Mouse (Mus musculus): ENCODE results near the gene Mog. TPM values are rescaled to one million over a fixed set of nuclear protein-coding genes. Genes with fewer than 3 reads are reported as not detected.
A peak's percentile ranks its signal among the peaks of the same experiment; 100 is the strongest.

The Mog gene
- polyA plus RNA-seq, 1 experiment from 2014 or later: 0.13 TPM

- no peak overlapping the region for H3K9ac ChIP-seq
- no peak for TF ChIP-seq CTCF (IDR thresholded peaks at IDR 0.05; ENCODE audit: low read depth)
- H3K36me3 ChIP-seq (ENCODE audit: insufficient read depth): no peaks in the 10 kb centered on the region
- ATAC-seq (ENCODE audit: insufficient read depth) (0 out of 2 replicates have a peak, but pooled peaks have one; percentile 35), DNase-seq (no peak)
- no peak overlapping the region for H3K4me3 ChIP-seq (ENCODE audit: low read depth, low read length)
- peak overlapping the region; percentile 44 for H3K4me2 ChIP-seq
- no peaks in the 10 kb centered on the region for H3K9me3 ChIP-seq (ENCODE audit: low read depth, low read length)
- no peak overlapping the region for H3K27ac ChIP-seq (ENCODE audit: low read depth)
- 9% methylated on average over 24 of the region's 24 CpGs for WGBS
- no peaks in the 10 kb centered on the region for H3K4me1 ChIP-seq (ENCODE audit: insufficient read depth)
- H3K27me3 ChIP-seq (ENCODE audit: insufficient read depth, low read length): peaks cover 13% of the 10 kb centered on the region; the same call in 1 of the 2 replicates
Measured at GRCm38 (mm10) chr17:36988475-36988874, 34.7 kb downstream of the Mog start.

GRCm38 (mm10) chr17:36982253-36983155 lies 40.7 kb downstream of the Mog start:
- DNase-seq (peak; percentile 30), ATAC-seq (ENCODE audit: insufficient read depth) (peak; percentile 40; the same call in 1 of the 2 replicates)
- no peak overlapping the region for H3K27ac ChIP-seq (ENCODE audit: low read depth)
- no peak overlapping the region for H3K4me2 ChIP-seq
- H3K4me3 ChIP-seq (ENCODE audit: low read depth, low read length): no peak overlapping the region
- TF ChIP-seq CTCF (IDR thresholded peaks at IDR 0.05; ENCODE audit: low read depth): no peak
- H3K9me3 ChIP-seq (ENCODE audit: low read depth, low read length): no peaks in the 10 kb centered on the region
- no peak overlapping the region for H3K9ac ChIP-seq
- H3K27me3 ChIP-seq (ENCODE audit: insufficient read depth, low read length): 0 out of 2 replicates have a peak, but pooled peaks cover 4% of the 10 kb centered on the region
- no peaks in the 10 kb centered on the region for H3K36me3 ChIP-seq (ENCODE audit: insufficient read depth)
- WGBS: 28% methylated on average over 5 of the region's 5 CpGs
- 0 out of 2 replicates have a peak, but pooled peaks cover 8% of the 10 kb centered on the region for H3K4me1 ChIP-seq (ENCODE audit: insufficient read depth)

- Histone ChIP-seq H3K27ac (ENCODE audit: low read depth) (no peak overlapping the region), H3K27me3 (ENCODE audit: insufficient read depth, low read length) (0 out of 2 replicates have a peak, but pooled peaks cover 4% of the 10 kb centered on the region), H3K9me3 (ENCODE audit: low read depth, low read length) (no peaks in the 10 kb centered on the region), H3K4me2 (peak overlapping the region; percentile 50), H3K4me1 (ENCODE audit: insufficient read depth) (0 out of 2 replicates have a peak, but pooled peaks cover 8% of the 10 kb centered on the region), H3K36me3 (ENCODE audit: insufficient read depth) (no peaks in the 10 kb centered on the region), H3K9ac (no peak overlapping the region), H3K4me3 (ENCODE audit: low read depth, low read length) (no peak overlapping the region)
- DNase-seq (no peak), ATAC-seq (ENCODE audit: insufficient read depth) (no peak)
- no peak for TF ChIP-seq CTCF (IDR thresholded peaks at IDR 0.05; ENCODE audit: low read depth)
- 7% methylated on average over 4 of the region's 4 CpGs for WGBS
Measured at GRCm38 (mm10) chr17:36981845-36982244, 41.4 kb downstream of the Mog start.

GRCm38 (mm10) chr17:36981221-36981813 lies 41.9 kb downstream of the Mog start, which contains the start of gene 2410137M14Rik:
TSS of gene 2410137M14Rik (minus strand) at chr17:36981237.
- no peak within 1 kb of the TSS for H3K27ac ChIP-seq (ENCODE audit: low read depth)
- H3K27me3 ChIP-seq (ENCODE audit: insufficient read depth, low read length): 0 out of 2 replicates have a peak, but pooled peaks cover 4% of the 10 kb centered on the region
- no peaks in the 10 kb centered on the region for H3K9me3 ChIP-seq (ENCODE audit: low read depth, low read length)
- 0 out of 2 replicates have a peak, but pooled peaks cover 8% of the 10 kb centered on the region for H3K4me1 ChIP-seq (ENCODE audit: insufficient read depth)
- no peak within 1 kb of the TSS; the same call in 1 of the 2 replicates for H3K4me3 ChIP-seq (ENCODE audit: low read depth, low read length)
- ATAC-seq (ENCODE audit: insufficient read depth) (peak; percentile 41; the same call in 1 of the 2 replicates), DNase-seq (no peak)
- H3K36me3 ChIP-seq (ENCODE audit: insufficient read depth): no peaks in the 10 kb centered on the region
- 8% methylated on average over 18 of the region's 18 CpGs for WGBS
- peak within 1 kb of the TSS; percentile 50 for H3K4me2 ChIP-seq
- no peak for TF ChIP-seq CTCF (IDR thresholded peaks at IDR 0.05; ENCODE audit: low read depth)
- H3K9ac ChIP-seq: no peak within 1 kb of the TSS

- H3K9ac ChIP-seq: no peak overlapping the region
Measured at GRCm38 (mm10) chr17:36973271-36973787, 49.9 kb downstream of the Mog start.

GRCm38 (mm10) chr17:36972791-36973190 lies 50.4 kb downstream of the Mog start:
- ATAC-seq (ENCODE audit: insufficient read depth) (no peak), DNase-seq (no peak)
- Histone ChIP-seq H3K4me2 (no peak overlapping the region), H3K4me3 (ENCODE audit: low read depth, low read length) (no peak overlapping the region), H3K9me3 (ENCODE audit: low read depth, low read length) (no peaks in the 10 kb centered on the region), H3K27ac (ENCODE audit: low read depth) (no peak overlapping the region), H3K36me3 (ENCODE audit: insufficient read depth) (no peaks in the 10 kb centered on the region), H3K9ac (no peak overlapping the region), H3K4me1 (ENCODE audit: insufficient read depth) (no peaks in the 10 kb centered on the region), H3K27me3 (ENCODE audit: insufficient read depth, low read length) (no peaks in the 10 kb centered on the region)
- WGBS: 81% methylated on average over 3 of the region's 3 CpGs
- TF ChIP-seq CTCF (IDR thresholded peaks at IDR 0.05; ENCODE audit: low read depth): no peak

More at GRCm38 (mm10) chr17:36973271-36973787, 49.9 kb downstream of the Mog start:
- no peak for TF ChIP-seq CTCF (IDR thresholded peaks at IDR 0.05; ENCODE audit: low read depth)
- Histone ChIP-seq H3K36me3 (ENCODE audit: insufficient read depth) (no peaks in the 10 kb centered on the region), H3K4me1 (ENCODE audit: insufficient read depth) (no peaks in the 10 kb centered on the region), H3K9me3 (ENCODE audit: low read depth, low read length) (no peaks in the 10 kb centered on the region), H3K27me3 (ENCODE audit: insufficient read depth, low read length) (no peaks in the 10 kb centered on the region), H3K4me3 (ENCODE audit: low read depth, low read length) (no peak overlapping the region), H3K27ac (ENCODE audit: low read depth) (no peak overlapping the region), H3K4me2 (no peak overlapping the region)
- ATAC-seq (ENCODE audit: insufficient read depth) (no peak), DNase-seq (no peak)
- WGBS: 65% methylated on average over 8 of the region's 8 CpGs
